Mouse (Mus musculus): ENCODE data around the gene Tshr.

GRCm38 (mm10) chr12:91517808-91518207 is 133.4 kb downstream of the Tshr start:
- TF ChIP-seq CTCF (IDR thresholded peaks at IDR 0.05; ENCODE audit: insufficient read depth, low read depth, low read length) (no peak), POLR2A (IDR thresholded peaks at IDR 0.05; ENCODE audit: insufficient read depth, low read depth, low read length) (no peak)

All from olfactory bulb, adult 2 months (tissue).